Mouse (Mus musculus): ENCODE measurements at regions not wholly inside any gene's neighbourhood (a gene's known extent, or its start where the extent isn't known, plus 50 kb on each side); places are given as distances from the start of the nearest gene placed in this dataset.

DNA sequence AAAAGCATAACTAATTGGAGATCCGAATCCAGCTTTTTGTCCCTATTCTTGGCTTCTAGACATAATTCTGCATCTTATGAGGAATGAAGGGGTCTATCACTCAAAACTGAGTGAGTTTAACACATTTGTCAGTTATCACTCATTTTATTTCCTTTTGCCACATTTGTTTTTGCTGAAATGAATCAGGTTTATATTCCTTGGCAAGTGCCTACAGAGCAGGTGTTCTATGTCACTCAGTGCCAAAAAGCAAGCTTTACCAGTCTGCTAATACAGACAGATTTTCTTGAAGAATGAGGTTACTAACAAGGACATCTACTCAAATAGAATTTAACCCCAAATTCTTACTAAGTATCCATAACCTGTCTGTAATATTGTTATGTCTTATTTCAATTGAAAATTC lies 751.4 kb downstream of the Hace1 start:
- no peak for DNase-seq (ENCODE audit: low read depth, low spot score)

DNA sequence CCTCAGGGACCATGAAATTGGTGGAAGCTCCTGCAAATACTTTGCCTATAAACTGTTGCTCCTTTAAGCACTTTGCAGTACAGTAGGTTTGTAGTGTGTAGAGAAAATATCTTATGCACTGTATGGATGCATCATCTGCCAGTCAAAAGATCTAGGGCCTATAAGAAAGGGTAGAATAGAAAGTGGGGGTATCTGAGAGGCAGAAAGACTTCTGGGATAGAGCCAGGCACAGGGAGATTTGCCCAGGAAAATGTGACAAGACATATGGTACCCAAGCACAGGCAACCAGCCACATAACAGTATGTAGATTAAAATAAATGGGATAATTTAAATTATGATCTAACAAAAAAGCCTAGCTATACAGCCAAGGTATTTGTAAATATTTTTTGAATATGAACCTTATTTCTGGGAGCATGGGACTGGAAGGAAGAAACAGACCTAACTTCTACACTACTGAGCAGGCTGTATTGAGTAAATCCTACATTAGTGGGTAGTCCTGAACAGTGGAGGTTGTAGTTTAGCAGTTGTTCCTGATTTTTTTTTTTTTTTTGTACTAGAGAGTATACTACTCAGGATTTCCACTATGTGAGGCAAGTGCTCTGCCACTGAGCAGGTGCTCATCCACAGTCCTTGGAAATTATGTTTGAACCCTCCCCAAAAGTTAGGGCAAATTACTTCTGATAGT lies 754.1 kb downstream of the Hace1 start:
- DNase-seq (ENCODE audit: low read depth, low spot score) = no peak

DNA sequence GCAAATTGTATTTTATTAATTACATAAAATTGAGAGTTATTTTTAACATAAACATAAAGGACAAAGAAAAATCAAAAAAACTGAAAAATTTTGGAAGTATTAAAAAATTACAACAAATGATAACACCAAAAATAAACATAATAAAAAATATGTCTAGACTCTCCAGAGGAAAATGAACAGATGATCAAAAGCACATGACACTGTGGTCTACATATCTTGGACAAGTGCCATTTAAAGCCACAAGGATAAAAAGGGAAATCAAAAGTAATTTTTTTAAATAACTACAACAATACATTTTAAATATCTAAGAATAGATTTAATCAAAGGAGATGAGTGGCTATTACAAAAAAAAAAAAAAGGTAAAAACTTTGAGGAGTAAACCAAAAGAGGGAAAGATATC lies 755.6 kb downstream of the Hace1 start:
- DNase-seq (ENCODE audit: low read depth, low spot score) = no peak

DNA sequence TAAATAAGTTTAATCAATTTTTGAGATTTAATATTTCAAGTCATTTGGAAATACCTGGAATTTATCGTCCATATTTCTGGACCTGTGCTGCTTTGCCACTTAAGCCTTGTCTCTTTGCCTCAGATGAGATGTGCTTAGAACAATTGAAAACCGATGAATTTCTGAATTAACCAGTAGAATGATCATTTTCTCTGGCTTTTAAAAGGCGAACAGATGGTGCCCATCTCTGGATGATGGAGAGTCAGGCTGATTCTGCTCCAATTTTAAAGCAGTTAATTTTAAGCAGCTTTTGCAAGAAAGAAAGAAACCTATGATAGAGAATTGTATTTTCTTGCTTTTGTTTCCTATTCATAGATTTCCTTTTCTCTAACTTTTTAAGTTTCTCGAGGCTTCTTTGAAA lies 767.7 kb downstream of the Hace1 start:
- no peak for DNase-seq (ENCODE audit: low read depth, low spot score)

DNA sequence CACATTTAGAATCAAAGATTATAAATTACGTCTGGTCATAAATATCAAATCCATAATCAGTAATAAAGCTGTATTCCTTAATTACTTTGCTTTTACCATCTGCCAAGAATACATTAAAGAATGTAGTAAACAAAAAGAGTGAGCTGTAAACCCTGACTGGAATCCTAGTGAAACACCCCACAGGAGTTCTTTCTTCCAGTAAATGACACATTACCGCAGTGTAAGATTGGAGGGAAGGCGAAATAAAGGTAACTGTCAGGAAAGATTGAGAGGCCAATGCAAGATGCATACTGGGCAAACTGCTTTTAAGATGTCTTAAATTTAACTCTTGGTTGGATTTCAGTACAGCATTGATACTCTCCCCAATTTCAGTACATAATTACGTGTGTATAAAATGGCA lies 772.0 kb downstream of the Hace1 start:
- no peak for DNase-seq (ENCODE audit: low read depth, low spot score)

DNA sequence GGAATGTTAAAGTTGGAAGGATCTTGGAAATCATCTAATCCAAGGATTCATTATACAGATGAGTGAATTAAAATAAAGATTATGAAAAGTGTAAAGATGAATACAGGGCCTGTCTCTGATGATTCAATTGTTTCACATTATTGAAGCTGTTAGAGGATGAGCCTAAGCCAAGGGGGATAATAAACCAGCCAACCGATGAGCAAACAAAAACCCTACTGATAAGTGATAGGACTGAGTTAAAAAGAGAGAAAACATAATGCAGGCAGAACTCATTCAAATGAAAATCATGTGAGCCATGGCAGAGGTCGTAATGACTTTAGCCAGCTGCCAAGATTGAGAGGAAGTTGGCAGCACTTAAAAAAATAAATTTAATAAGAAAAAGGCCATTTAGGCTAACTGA lies 772.6 kb downstream of the Hace1 start:
- no peak for DNase-seq (ENCODE audit: low read depth, low spot score)

DNA sequence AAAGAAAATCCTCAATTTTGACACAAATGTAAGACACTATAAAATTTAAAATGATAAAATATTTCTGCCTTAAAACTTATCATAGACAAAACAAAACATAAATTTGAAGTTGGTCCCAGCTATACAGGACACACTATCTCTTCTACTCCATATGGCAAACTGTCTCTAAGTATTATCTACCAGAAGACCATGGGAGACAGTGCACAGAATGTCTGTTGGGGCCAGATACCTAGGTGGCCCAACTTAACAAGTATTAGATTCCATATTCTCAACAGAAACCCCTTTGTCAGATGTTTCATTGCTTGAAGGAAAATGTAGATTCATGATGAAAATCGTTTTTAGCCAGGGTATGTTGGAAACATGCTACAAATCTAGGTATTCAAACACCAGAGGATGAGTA lies 779.1 kb downstream of the Hace1 start:
- no peak for DNase-seq (ENCODE audit: low read depth, low spot score)

DNA sequence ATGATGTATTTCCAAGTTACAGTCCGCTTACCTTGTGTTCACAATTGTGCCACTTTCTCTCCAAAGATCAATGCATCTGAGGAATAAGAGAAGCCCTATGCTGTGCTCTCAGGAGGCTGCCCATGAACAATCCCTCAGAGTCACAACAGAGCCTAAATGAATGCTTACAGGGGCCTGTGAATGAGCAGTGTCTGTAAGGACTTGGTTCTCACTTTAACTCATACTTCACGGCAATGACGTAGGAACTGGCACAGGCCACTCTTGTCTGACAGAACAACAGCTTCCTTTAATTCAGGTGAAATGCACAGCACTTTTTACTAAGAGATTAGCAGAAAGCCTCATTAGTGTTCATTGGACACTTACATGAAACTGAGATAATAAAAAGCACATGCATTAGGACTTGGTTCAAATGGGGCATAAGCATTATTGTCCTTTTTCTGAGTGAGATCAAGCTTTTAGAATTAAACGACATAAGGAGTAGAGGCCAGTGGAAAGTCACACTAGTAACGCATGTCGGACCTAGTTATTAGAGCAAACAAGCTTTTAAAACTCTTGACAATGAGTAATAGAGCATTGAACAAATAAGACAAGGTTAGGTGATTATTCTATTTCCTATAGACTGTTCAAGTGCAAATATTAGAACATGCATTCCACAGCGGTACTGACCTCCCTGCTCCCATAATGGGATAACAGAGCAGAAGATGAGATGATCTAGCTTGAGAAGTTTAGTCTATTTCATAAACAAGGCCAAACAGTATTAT lies 796.3 kb downstream of the Hace1 start:
- no peak for DNase-seq (ENCODE audit: low read depth, low spot score)

DNA sequence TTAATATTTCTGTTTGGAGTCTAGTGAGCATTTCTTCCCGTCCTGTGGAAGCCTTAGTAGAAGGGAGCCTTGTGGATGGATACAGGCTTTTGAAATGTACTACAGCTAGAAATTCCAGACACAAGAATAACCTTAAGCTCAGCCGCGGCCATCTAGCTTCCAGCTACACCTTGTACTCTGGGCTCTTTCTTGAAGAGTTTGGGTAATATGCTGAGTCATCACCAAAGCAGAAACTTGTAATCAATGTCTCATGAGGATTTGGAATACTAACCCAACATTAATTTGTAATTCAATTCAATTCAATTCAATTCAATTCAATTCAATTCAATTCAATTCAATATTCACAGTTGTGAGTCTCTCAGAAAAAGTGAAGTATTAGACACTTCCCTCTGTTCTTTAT lies 797.0 kb downstream of the Hace1 start:
- DNase-seq (ENCODE audit: low read depth, low spot score) = no peak

DNA sequence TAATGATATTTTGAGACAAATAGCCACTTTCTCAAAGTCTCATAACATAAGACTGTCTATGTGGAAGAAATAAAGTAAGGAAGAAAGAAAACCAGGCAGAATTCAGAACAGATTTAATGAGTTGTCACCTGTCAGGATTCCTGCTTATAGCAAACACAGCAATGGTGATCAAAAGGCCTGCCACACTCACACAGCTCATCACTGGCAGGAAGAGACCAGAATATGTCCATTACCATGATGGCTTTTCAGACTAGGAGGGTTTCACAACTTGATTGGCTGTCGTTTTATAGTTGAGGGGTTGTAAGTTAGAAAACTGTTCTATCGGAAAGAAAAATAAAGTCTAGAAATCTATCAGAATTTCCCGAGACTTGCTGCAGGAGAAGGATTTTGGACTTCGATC lies 819.5 kb downstream of the Hace1 start:
- no peak for DNase-seq (ENCODE audit: low read depth, low spot score)

DNA sequence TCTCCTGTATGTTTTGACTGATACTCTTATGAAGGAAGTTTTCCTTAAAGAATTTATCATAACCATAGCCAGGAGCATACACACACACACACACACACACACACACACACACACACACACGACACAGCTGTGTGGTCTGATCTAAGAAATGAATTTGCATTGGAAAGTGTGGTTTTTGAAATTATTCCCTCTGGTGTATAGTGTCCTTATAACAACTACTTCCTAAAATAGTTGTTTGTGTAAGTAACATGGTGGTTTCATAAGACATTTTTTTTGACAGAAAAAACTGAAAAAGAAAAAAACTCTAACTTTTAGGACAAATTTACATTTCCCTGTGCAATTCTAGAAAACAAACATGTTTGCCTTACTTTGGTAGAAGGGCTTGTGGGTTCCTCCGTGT lies 826.3 kb downstream of the Hace1 start:
- no peak for DNase-seq (ENCODE audit: low read depth, low spot score)

Data from retina, postnatal 7 days (tissue).